Mouse (Mus musculus) embryonic facial prominence, embryonic 10.5 days (tissue): Measurements from ENCODE around the gene Cenpo. TPM values are rescaled to one million over a fixed set of nuclear protein-coding genes. Genes with fewer than 3 reads are reported as not detected.

Source experiments
- DNase-seq: peaks from one replicate; pipeline ENCODE4 v3.0.0-alpha.2; 2017; ENCODE audit warnings: low spot score
- H3K27ac ChIP-seq: fragments of 300-500 bp; sonication (generic); replicated peaks from 2 replicates; pipeline ENCODE4 v1.5.1; 2016; ENCODE audit warnings: mild to moderate bottlenecking
- H3K27me3 ChIP-seq: fragments of 300-500 bp; sonication (generic); replicated peaks from 2 replicates; pipeline ENCODE4 v1.6.1; 2016; ENCODE audit warnings: low read depth, mild to moderate bottlenecking; ENCODE audit not compliant: poor library complexity, severe bottlenecking
- H3K36me3 ChIP-seq: fragments of 300-500 bp; sonication (generic); replicated peaks from 2 replicates; pipeline ENCODE4 v1.6.1; 2016; ENCODE audit warnings: mild to moderate bottlenecking, moderate library complexity
- H3K4me1 ChIP-seq: fragments of 300-500 bp; sonication (generic); 2 replicates; pipeline ENCODE4 v1.6.1; 2016
- H3K4me3 ChIP-seq: fragments of 300-500 bp; sonication (generic); 2 replicates; pipeline ENCODE4 v1.5.1; 2016; ENCODE audit warnings: mild to moderate bottlenecking, moderate library complexity
- H3K9me3 ChIP-seq: fragments of 300-500 bp; sonication (generic); 2 replicates; pipeline ENCODE4 v1.6.1; 2016; ENCODE audit warnings: mild to moderate bottlenecking
- WGBS: fragments of 180-500 bp; shearing (Covaris S2); methylation state at CpG from one replicate; pipeline ENCODE4 v1.1.7; 2016; 5-methylcytosine and 5-hydroxymethylcytosine counted together
- polyA plus RNA-seq: library from polyadenylated mRNA; unstranded; fragments of >200 nt; fragmentation: Nextera tagmentation; extraction: Ambion mirVana; gene quantifications from 2 replicates; pipeline ENCODE4 v1.2.1, GENCODE M21; 2016

Cenpo gene
- polyA plus RNA-seq, 1 experiment from 2014 or later: 23.5 TPM

DNA sequence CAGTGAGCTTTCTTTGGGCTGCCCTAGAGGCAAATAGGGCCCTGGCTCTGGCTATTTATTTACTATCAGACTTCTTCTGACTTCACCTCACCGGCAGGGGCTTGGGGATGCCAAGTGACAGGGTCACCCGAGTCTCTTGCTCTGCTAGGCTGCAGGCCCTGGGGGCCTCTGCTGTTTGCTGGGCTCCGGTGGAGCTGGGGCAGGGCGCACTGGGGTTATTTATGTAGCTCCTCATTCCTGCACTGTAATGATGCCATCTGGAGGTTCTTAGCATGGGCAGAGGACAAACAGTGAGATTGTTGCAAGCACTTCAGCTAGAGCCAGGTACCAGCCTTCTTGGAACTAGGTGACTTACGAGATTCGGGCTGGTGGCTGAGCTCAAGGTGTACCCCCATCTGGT, 41.6 kb downstream of the Cenpo start:
- Histone ChIP-seq H3K27ac (peak overlapping the region; percentile 53), H3K4me1 (peaks cover 51% of the 10 kb centered on the region), H3K36me3 (peaks cover 7% of the 10 kb centered on the region; the same call in 1 of the 2 replicates), H3K9me3 (no peaks in the 10 kb centered on the region), H3K4me3 (no peak overlapping the region), H3K27me3 (no peaks in the 10 kb centered on the region)
- WGBS: 49% methylated on average over 6 of the region's 6 CpGs
- peak; percentile 33 for DNase-seq

DNA sequence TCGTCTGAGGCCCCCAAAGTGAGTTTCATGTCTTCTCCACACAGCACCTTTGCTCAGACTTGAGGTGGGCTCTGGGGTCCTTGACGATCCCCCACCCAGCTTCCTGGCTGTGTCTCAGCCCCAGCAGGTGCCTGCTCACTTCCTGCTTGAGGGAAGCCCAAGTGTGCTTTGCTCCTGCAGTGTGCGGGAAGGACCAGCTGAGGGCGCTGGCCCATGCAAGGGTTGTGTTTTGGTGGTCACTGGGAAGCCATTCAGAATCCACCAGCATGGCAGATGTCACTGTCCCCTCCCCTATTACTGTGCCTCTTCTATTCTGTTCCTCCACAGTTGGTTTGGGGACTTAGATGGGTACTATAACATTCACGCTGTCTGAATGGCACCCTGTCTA, 45.0 kb downstream of the Cenpo start:
- H3K27ac ChIP-seq: peak overlapping the region; percentile 77; the same call in 1 of the 2 replicates
- no peaks in the 10 kb centered on the region for H3K9me3 ChIP-seq
- DNase-seq: peak; percentile 50
- H3K4me3 ChIP-seq: no peak overlapping the region
- 47% methylated on average over 5 of the region's 5 CpGs for WGBS
- H3K27me3 ChIP-seq: no peaks in the 10 kb centered on the region
- peaks cover 55% of the 10 kb centered on the region for H3K4me1 ChIP-seq
- H3K36me3 ChIP-seq: no peaks in the 10 kb centered on the region

DNA sequence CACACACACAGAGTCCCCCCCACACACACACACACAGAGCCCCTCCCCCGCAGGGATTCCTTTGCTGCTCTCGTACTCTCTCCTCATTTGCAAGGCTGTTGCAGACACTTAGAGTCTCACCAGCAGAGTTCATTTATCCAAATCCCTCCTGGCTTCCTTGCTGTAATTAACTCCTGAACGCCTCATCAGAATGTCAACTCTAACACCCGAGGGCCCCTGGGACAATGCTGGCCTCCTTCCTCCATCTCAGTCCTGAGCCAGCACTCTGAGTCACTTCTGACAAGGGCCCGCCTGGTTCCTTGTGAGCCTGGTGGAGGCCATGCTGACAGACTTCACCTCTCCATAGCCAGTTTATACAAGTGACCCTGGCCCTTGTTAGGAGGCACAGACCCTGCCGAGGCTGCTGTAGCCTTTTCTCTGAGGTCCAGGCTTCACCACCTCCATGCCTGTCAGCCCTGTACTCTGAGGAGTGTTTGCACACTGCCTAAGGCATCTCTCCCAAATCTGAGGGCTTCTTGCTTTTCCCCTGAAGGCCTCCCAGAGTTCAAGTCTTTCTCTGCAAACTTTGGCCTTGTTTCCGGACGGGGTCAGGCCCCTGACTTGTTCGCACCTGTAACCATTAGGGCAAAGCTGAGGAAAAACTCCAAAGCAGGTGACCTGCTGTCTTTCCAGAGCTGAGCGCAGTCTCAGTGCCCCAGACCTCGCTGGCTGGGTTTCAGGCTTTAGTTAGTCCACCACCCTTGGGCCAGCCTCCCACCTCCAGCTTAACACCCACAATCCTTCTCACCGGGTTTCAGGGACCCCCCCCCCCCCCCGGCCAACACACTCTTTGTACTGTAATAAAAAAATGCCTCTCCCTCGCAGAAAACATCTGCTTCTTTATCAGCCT, 45.7 kb downstream of the Cenpo start:
- H3K4me1 ChIP-seq: peaks cover 48% of the 10 kb centered on the region
- H3K27ac ChIP-seq: peak overlapping the region; percentile 77
- no peaks in the 10 kb centered on the region for H3K9me3 ChIP-seq
- 28% methylated on average over 14 of the region's 14 CpGs for WGBS
- DNase-seq: peak; percentile 64
- no peaks in the 10 kb centered on the region for H3K36me3 ChIP-seq
- H3K27me3 ChIP-seq: no peaks in the 10 kb centered on the region
- H3K4me3 ChIP-seq: no peak overlapping the region

DNA sequence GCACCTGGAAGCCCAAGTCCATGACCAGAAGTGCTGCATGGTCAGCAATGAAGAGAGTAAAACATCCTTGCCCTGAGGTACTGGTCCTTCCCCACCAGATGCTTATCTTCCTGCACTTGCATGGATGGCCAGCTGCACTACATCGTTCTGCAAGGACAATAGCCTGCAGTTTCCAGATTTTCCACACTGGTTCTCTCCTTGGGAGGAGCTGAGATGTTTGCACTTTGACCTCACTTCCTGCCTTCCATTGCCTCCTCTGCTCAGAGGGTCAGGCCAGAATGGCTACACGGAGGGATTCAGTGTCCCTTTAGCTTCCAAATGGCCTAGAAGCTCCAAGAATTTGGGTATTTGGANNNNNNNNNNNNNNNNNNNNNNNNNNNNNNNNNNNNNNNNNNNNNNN, 49.4 kb downstream of the Cenpo start:
- Histone ChIP-seq H3K27me3 (no peaks in the 10 kb centered on the region), H3K4me1 (peaks cover 27% of the 10 kb centered on the region), H3K27ac (no peak overlapping the region; the same call in 1 of the 2 replicates), H3K36me3 (no peaks in the 10 kb centered on the region), H3K9me3 (no peaks in the 10 kb centered on the region), H3K4me3 (no peak overlapping the region)
- 39% methylated on average over 2 of the region's 2 CpGs for WGBS
- no peak for DNase-seq

DNA sequence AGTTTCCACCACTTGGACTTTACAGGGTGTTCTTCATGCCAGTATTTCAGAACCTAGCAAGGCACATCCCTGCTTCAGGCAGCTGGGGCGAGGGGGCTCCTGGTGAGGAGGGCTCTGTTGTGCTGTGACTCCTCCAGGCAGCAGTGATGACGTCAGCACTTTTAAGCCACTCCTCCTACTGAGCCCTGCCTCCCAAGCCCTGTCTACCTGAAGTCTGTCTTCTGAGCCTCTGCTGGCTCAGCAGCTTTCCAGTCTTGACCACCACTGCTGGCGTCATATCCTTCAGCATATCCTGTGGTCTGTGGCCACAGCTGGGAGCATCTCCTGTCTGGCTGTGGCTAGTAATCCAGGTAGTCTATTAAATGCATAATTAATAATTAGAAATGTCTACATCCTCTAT, 53.6 kb downstream of the Cenpo start:
- no peaks in the 10 kb centered on the region for H3K36me3 ChIP-seq
- no peaks in the 10 kb centered on the region for H3K9me3 ChIP-seq
- H3K27ac ChIP-seq: no peak overlapping the region
- 54% methylated on average over 3 of the region's 3 CpGs for whole genome bisulfite sequencing
- no peaks in the 10 kb centered on the region for H3K27me3 ChIP-seq
- H3K4me1 ChIP-seq: peaks cover 27% of the 10 kb centered on the region
- no peak overlapping the region for H3K4me3 ChIP-seq
- DNase-seq: no peak

DNA sequence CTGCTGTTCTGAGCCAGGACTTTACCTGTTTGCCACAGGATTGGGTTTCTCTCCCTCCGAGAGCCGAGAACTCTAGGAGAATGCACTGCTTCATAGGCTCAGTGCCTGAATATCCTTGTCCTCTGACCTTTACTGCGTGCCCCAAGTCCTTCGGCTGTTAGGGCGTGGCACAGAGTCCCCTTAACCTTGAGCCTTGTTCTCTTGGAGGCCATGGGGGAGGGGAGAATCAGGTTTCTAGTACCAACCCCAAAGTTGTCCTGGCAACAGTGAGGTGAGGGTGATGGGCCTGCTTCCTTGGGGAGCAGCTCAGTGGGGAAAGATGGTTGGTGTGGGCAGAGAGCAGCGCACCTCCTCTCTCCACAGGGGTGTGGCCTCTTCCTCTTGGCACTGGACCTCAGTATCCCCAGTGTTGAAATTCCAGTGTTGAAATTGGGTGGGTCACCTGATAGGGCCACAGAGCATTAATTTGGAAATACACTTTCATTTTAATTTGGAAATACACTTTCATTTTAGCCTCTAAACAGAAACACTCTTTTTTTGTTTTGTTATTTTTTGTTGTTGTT, 54.3 kb downstream of the Cenpo start:
- WGBS: 77% methylated on average over 6 of the region's 6 CpGs
- H3K4me3 ChIP-seq: no peak overlapping the region
- DNase-seq: no peak
- no peaks in the 10 kb centered on the region for H3K9me3 ChIP-seq
- H3K36me3 ChIP-seq: no peaks in the 10 kb centered on the region
- no peak overlapping the region; the same call in 1 of the 2 replicates for H3K27ac ChIP-seq
- H3K4me1 ChIP-seq: peaks cover 27% of the 10 kb centered on the region
- no peaks in the 10 kb centered on the region for H3K27me3 ChIP-seq

DNA sequence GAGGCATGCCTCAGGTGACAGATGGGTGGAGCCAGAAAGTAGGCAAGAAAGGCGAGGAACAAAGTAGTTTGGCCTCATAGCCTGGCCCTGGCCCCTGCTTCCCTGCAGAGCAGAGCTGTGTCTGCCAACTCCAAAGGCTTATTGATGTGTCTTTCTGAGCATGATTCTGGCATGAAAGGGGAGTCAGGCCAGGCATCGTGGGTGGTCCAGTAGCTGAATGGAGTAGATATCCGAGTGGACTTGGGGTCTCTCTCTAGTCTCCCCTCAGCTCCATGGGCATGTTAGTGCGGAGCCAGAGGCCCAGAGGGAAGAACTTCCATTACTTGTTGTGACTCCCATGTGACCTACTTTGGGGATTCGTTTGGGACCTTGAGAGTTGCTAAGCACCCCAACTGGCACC, 55.3 kb downstream of the Cenpo start:
- WGBS: 57% methylated on average over 5 of the region's 5 CpGs
- no peaks in the 10 kb centered on the region for H3K36me3 ChIP-seq
- no peak overlapping the region; the same call in 1 of the 2 replicates for H3K27ac ChIP-seq
- no peaks in the 10 kb centered on the region for H3K9me3 ChIP-seq
- no peaks in the 10 kb centered on the region for H3K27me3 ChIP-seq
- H3K4me1 ChIP-seq: peaks cover 22% of the 10 kb centered on the region
- H3K4me3 ChIP-seq: no peak overlapping the region
- no peak for DNase-seq

DNA sequence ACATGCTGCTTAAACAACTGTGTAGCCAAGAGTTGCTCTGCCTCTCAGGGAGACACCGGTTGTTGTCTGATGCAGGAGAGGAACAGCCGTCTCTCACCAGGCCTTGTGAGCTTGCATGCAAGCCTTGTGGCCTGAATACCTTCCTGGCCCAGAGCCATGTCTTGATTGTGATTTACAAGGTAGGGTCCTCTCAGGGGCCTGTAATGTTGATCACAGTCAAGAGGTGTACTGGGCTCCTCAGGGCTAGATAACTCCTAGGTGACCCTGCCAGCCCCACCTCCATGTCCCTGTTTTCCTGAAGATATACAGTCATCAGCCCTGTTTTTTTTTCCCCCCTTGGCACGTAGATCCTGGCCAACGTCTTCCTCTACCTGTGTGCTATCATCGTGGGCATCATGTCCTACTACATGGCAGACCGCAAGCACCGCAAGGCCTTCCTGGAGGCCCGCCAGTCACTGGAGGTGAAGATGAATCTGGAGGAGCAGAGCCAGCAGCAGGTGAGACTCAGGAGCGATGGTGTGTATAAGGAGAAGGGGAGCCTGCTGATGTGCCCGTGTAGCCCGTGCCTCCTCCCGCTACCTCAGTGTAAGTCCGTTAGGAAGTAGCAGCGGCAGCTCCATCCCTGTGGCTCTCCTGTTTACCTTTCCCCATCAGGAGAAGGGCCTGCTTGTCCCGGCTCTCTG, 60.8 kb downstream of the Cenpo start:
- Histone ChIP-seq H3K27ac (no peak overlapping the region), H3K9me3 (no peaks in the 10 kb centered on the region), H3K36me3 (no peaks in the 10 kb centered on the region), H3K4me1 (peaks cover 9% of the 10 kb centered on the region), H3K27me3 (no peaks in the 10 kb centered on the region), H3K4me3 (no peak overlapping the region)
- 89% methylated on average over 15 of the region's 15 CpGs for WGBS
- DNase-seq: no peak

DNA sequence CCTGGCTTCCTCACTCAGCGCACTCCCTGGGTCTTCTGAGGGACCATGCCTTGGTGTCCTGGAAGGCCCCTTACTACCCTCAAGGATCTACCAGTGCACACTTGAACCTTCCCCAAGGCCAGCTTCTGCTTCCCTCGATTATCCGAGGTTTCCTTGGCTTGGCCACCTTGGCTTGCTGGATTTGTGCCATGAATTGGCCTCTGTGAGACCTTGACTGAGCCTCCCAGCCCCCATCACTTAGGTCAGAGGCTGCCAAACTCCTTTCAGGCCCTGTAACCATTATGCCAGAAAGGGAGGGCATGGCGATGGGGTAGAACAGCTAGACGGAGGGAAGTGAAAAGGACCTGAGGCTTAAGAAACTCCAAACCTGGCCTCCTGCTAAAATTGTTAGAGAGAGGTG, 64.5 kb downstream of the Cenpo start:
- Histone ChIP-seq H3K4me3 (no peak overlapping the region), H3K9me3 (no peaks in the 10 kb centered on the region), H3K27ac (no peak overlapping the region), H3K36me3 (no peaks in the 10 kb centered on the region), H3K4me1 (0 out of 2 replicates have a peak, but pooled peaks cover 3% of the 10 kb centered on the region), H3K27me3 (no peaks in the 10 kb centered on the region)
- 88% methylated on average over 5 of the region's 5 CpGs for WGBS
- DNase-seq: no peak

DNA sequence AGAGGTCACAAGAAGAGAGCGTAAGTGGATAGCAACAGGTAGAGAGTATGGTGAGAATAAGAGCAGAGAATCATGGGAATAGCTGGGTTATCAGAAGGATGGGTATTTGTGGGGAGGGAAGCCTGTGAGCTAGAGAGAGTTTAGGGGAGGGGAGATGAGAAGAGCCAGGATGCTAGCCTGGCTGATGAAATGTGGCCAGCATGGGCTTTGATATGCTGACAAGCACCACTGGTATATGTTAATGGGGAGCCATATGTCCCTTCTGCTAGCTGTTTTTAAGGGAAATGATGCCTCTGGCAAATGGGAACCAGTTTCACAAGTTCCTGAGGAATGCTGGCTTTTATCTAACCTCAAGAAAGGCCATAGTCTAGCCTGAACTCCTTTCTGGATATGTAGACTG, 65.0 kb downstream of the Cenpo start:
- no peak overlapping the region for H3K27ac ChIP-seq
- H3K36me3 ChIP-seq: no peaks in the 10 kb centered on the region
- no peak for DNase-seq
- H3K27me3 ChIP-seq: no peaks in the 10 kb centered on the region
- H3K9me3 ChIP-seq: no peaks in the 10 kb centered on the region
- 0 out of 2 replicates have a peak, but pooled peaks cover 3% of the 10 kb centered on the region for H3K4me1 ChIP-seq
- 97% methylated on average over 1 of the region's 1 CpGs for WGBS
- no peak overlapping the region for H3K4me3 ChIP-seq

DNA sequence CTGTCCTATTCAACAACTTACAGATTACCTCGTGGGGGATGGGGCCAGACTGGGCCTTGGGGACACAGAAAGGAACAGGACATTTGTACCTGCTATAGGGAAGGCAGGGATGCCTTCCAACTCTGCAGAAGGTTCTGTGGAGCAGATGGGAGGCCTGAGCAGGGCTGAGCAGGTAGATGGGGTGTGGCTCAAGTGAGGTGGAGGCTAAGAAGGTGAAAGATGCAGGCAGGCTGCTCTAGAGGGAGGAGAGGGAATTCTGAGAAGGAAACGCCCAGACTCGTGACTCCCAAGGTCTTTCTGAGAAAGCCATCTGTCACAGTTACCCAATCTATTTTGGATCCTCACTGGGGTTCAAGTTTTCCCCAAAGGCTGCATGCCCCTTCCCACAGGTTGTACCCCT, 67.1 kb downstream of the Cenpo start:
- no peak overlapping the region for H3K27ac ChIP-seq
- 79% methylated on average over 3 of the region's 3 CpGs for WGBS
- no peaks in the 10 kb centered on the region for H3K36me3 ChIP-seq
- H3K9me3 ChIP-seq: no peaks in the 10 kb centered on the region
- H3K4me3 ChIP-seq: no peak overlapping the region
- no peak for DNase-seq
- no peaks in the 10 kb centered on the region for H3K27me3 ChIP-seq
- H3K4me1 ChIP-seq: 0 out of 2 replicates have a peak, but pooled peaks cover 3% of the 10 kb centered on the region

DNA sequence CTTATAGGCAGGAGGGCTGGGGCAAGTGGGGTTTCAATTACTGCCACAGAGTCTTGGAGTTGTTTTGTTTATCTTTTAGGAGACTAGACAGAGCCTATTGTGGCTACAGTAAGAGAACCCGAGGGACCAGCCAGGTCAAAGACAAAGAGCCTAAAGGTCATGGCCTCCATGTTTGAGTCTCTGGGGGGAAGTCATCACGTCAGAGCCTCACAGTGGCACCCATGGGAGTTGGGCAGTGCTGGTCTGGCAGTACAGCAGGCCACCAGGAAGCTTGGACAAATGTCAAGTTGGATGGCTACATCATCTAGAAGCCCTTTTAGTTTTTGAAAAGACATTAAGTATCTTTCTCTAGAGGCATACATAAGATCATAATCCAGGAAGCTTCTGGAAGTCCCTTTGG, 71.2 kb downstream of the Cenpo start:
- H3K27ac ChIP-seq: no peak overlapping the region
- H3K4me3 ChIP-seq: no peak overlapping the region
- 22% methylated on average over 2 of the region's 2 CpGs for WGBS
- no peak for DNase-seq
- no peaks in the 10 kb centered on the region for H3K27me3 ChIP-seq
- H3K9me3 ChIP-seq: no peaks in the 10 kb centered on the region
- peaks cover 7% of the 10 kb centered on the region; the same call in 1 of the 2 replicates for H3K4me1 ChIP-seq
- H3K36me3 ChIP-seq: no peaks in the 10 kb centered on the region
